Mouse (Mus musculus) Patski (cell line): ENCODE measurements around the gene Adra2b. TPM values are rescaled to one million over a fixed set of nuclear protein-coding genes. Genes with fewer than 3 reads are reported as not detected.

Experiments
- ATAC-seq: fragments of 100-300 bp; one replicate; pipeline ENCODE4 v1.8.0; 2021
- CTCF ChIA-PET: fragments of 350-600 bp; sonication (Branson Sonifier 250); formaldehyde crosslinking; loops from one replicate; lab custom pipeline; 2022; ENCODE audit warnings: inconsistent platforms; lab: Charles Lee
- POLR2A ChIA-PET: fragments of 350-600 bp; sonication (Branson Sonifier 250); formaldehyde crosslinking; loops from one replicate; lab custom pipeline; 2022; ENCODE audit warnings: antibody characterized with exemption, inconsistent platforms; lab: Charles Lee
- DNase-seq: peaks from one replicate; pipeline ENCODE4 v3.0.0-alpha.2; 2011; ENCODE audit warnings: low read depth, low spot score
- H3K27me3 ChIP-seq: fragments of 371-371 bp; one replicate; pipeline ENCODE4 v1.5.1; 2021
- CTCF ChIP-seq: fragments of 100-300 bp; IDR thresholded peaks from one replicate; pipeline ENCODE4 v1.5.1; 2021
- in situ Hi-C: fragments of 300-500 bp; cut with MboI; formaldehyde crosslinking; loops from 3 replicates; pipeline ENCODE4 v1.11.1; 2018; ENCODE audit warnings: low pct_unique_long_range_greater_than_20kb, mixed read lengths
- polyA plus RNA-seq: library from polyadenylated mRNA; unstranded; gene quantifications from one replicate; pipeline ENCODE4 v1.2.3, GENCODE M21; 2021

Gene Adra2b
- polyA plus RNA-seq, 1 experiment from 2014 or later = not detected

DNA sequence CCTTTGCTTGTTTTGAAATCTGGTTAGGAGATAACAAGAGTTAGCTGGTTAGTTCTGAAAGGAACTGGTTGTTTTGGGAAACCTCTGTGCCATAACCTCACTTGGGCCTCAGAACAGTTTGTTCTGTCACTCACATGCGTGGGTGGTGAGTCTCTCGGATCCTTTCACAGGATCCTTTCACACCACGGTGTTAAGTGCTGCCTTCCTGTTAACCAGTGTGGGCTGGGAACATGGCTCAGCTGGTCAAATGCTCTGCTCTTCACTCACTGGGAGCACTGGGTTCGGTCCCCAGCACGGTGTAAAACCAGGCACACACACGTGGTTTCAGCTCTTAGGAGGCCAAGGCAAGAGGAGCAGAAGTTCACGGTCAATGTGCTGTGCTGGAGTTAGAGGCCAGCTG is 38.6 kb upstream of the Adra2b start:
- no peak for ATAC-seq
- in situ Hi-C loops = no loop called here
- CTCF ChIA-PET = interaction anchor here (0.6 to 0.8 kb wide), 2 partner anchors 73 to 1684 kb away, joined by 3 read pairs; no protein-coding TSS in a partner anchor
- no peaks in the 10 kb centered on the region for H3K27me3 ChIP-seq
- POLR2A ChIA-PET = interaction anchor here (0.6 kb wide), 2 partner anchors 8 to 18 kb away, joined by 3 read pairs; no protein-coding TSS in a partner anchor
- no peak for TF ChIP-seq CTCF
- DNase-seq = no peak

DNA sequence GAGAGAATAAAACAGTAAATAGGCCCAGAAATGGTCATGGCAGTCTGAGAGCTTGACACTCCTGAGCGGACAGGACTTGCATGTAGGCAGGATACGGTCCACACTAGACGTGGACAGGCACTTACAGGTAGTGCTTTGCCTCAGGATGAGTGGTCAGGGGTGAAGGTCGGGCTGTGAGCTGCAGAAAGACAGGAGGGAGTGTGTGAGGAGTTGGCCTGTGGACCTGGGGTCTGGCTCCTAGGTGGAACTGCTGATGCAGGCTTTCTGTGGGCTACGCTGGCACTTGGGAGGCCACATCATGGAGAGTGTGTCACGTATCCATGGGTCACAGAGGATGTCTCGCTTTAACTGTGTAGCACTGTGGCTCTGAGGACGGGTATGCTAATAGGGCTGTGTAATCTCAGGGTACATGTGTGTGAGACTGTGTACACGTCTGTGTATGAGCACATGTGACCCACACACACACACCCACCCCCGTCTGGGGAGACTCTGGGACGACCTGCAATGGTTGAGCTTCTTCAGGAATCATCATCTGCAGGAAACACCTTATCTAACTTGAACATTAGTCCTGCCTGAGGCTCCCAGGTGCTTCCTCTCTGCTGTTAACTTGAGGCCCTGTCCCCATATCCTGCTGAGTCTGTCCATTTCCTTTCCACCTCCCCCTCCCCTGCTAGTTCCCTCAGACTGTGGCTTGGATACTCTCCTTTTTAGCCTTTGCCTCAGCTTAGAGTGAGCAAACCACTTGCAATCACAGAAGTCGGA is 34.7 kb upstream of the Adra2b start:
- no peak for TF ChIP-seq CTCF
- no peaks in the 10 kb centered on the region for H3K27me3 ChIP-seq
- in situ Hi-C loops = no loop called here
- POLR2A ChIA-PET = no interaction called here
- CTCF ChIA-PET = interaction anchor here (1.0 kb wide), 1 partner anchor 15 kb away, joined by 3 read pairs; no protein-coding TSS in a partner anchor
- DNase-seq (no peak), ATAC-seq (no peak)

DNA sequence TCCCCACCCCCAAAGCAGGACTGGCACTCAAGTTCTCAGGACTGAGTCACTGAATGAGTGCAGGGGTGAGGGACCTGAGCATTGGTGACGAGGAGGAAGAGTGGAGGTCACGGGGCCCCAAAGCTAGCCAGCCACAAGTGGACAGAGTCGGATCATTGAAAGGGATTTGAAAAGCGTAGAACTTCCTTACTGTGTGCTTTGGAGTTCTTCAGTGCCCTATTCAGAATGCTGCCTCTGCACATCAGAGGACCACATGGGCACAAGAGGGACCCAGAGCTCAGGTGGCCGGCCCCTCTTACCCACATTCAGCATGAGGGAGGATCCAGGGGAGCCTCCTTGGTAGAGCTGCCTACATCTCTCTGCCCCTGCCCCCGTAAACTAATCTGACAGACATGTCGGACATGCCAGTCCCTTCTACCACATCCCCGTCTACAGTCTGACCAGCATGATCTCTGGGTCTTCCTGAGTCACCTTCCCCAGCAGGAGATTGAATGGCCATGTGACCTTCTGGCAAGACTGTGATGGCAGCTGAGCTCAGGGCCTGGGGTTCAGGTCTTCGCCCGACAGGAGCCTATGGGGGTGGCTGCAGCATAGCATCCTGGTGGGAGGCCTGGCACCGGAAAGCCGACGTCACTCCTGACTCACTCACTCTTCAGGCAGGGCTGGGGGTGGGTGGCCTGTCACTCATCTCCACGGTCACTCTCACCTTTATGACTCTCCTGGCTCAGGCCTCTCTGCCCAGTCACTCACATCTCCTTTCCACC is 30.0 kb upstream of the Adra2b start:
- H3K27me3 ChIP-seq = no peaks in the 10 kb centered on the region
- ChIA-PET POLR2A (interaction anchor here (1.0 kb wide), 1 partner anchor 9 kb away, joined by 3 read pairs; no protein-coding TSS in a partner anchor), CTCF (interaction anchor here (1.2 kb wide), 1 partner anchor 29 kb away, joined by 3 read pairs; the partner anchor contains the start of gene Adra2b)
- no peak for ATAC-seq
- in situ Hi-C loops = no loop called here
- peak; percentile 57 for DNase-seq
- TF ChIP-seq CTCF = no peak

DNA sequence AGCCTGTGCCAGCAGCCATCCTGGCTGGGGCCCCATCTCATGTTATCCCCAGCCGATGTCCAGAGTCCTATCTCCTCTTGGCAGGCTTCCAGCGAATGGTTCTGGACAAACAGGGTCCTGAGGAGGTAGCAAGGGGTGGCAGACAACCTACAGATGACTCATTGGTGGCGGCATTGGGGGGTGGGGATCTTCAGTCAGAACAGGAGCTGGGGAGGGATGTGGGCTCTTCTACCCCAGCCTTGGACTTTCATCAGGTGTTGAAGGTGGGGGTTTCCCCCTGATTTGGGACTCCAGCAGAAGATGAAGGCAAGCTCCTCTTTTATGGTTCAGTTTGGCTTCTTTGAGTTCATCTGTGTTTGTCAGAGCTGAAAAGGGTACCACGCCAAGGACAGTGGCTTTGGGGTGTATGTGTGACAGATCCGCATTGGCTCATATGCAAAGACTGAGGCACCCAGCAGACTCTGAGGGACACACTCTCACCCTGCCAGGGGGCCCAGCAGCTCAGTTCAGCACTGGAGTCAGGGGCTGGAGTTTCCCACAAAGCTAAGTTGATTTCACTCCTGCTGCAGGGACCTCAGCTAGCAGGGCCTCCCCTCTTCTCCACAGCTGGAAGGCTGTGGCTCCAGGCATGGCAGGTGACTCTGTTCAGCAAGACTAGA is 28.9 kb upstream of the Adra2b start:
- no peak for TF ChIP-seq CTCF
- POLR2A ChIA-PET = interaction anchor here (0.7 kb wide), 1 partner anchor 27 kb away, joined by 3 read pairs; no protein-coding TSS in a partner anchor
- ATAC-seq (no peak), DNase-seq (no peak)
- H3K27me3 ChIP-seq = no peaks in the 10 kb centered on the region
- CTCF ChIA-PET = no interaction called here
- in situ Hi-C loops = no loop called here

DNA sequence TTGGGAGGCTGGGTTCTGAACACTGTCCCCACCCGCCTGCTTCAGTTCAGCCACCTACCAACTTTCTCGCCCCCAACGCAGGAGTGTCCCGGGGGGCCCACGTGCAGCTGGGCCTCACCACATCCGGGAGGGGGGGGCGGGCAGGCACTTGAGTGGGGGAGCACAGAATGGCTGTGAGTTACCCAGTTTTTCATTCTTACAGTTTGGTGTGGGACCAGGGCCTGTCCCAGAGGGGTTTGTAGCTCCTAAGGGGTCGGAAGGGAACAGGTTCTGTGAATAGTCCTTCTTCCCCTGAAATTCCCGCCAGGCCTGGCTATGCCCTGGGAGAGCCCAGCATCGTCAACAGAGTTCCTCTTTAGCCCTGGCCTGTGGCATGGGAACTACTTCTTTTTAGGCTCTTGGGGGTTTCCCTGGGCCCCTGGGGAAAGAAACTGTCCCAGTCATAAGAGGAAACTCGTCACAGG is 27.9 kb upstream of the Adra2b start:
- DNase-seq = no peak
- in situ Hi-C loops = no loop called here
- H3K27me3 ChIP-seq = no peaks in the 10 kb centered on the region
- ATAC-seq = no peak
- ChIA-PET POLR2A (interaction anchor here (0.9 to 1.6 kb wide), 2 partner anchors 27 to 30 kb away, joined by 3 to 5 read pairs; no protein-coding TSS in a partner anchor), CTCF (interaction anchor here (0.9 kb wide), 1 partner anchor 25 kb away, joined by 3 read pairs; no protein-coding TSS in a partner anchor)
- TF ChIP-seq CTCF = no peak

DNA sequence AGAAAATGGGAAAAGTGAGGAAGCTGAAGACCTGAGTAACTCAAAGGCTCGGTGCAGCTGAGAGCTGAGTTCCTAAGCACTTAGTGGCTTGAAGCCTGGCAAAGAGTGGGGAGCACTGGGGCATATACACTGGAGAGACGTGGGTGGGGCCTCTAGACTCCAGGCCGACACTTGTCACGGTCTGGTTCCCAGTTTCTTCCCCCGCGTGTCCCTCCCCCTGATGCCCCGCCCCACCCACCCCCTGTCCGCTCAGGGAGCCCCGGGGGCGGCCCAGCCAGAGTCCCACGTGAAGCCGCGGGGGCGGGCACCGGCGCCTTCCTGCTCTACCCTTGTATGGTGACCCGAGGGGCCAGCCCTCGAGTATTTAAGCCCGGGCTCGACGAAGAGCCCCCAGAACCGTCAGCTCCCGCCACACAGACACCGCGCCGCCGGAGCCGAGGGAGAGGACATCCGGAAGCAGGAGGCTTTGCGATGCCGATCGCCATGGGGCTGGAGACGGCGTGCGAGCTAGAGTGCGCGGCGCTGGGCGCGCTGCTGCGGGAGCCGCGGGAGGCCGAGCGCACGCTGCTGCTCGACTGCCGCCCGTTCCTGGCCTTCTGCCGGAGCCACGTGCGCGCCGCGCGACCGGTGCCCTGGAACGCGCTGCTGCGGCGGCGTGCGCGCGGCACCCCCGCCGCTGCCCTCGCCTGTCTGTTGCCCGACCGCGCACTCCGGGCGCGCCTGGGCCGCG is 27.1 kb upstream of the Adra2b start, which contains the start of gene Dusp2:
TSS of gene Dusp2 (plus strand) at position 393 of the 730 bp plus-strand sequence.
- in situ Hi-C loops = no loop called here
- ChIA-PET CTCF (interaction anchor here (0.9 to 1.6 kb wide), 3 partner anchors 22 to 84 kb away, joined by 3 to 5 read pairs (median 5); no protein-coding TSS in a partner anchor), POLR2A (interaction anchor here (0.9 to 1.6 kb wide), 4 partner anchors 12 to 31 kb away, joined by 3 to 5 read pairs (median 3); no protein-coding TSS in a partner anchor)
- peak; percentile 73 for DNase-seq
- no peaks in the 10 kb centered on the region for H3K27me3 ChIP-seq
- TF ChIP-seq CTCF = no peak
- peak; percentile 66 for ATAC-seq

DNA sequence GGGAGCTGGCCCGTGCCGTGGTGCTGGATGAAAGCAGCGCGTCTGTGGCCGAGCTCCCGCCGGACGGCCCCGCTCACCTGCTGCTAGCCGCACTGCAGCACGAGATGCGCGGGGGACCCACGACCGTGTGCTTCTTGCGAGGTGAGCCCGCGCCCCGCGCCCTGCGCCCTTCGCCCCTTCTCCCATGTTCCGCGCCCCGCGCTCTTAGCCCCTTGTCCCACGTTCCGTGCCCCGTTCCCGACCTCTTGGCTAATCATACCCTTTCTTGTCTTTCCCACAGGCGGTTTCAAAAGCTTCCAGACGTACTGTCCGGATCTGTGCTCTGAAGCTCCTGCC is 26.5 kb upstream of the Adra2b start:
- no peak for ATAC-seq
- no peaks in the 10 kb centered on the region for H3K27me3 ChIP-seq
- ChIA-PET CTCF (interaction anchor here (1.5 to 1.6 kb wide), 2 partner anchors 22 to 85 kb away, joined by 5 read pairs; no protein-coding TSS in a partner anchor), POLR2A (interaction anchor here (0.9 to 1.6 kb wide), 4 partner anchors 13 to 66 kb away, joined by 3 to 6 read pairs (median 3); partner anchors contain the start of gene Stard7)
- in situ Hi-C loops = no loop called here
- DNase-seq = no peak
- no peak for TF ChIP-seq CTCF

DNA sequence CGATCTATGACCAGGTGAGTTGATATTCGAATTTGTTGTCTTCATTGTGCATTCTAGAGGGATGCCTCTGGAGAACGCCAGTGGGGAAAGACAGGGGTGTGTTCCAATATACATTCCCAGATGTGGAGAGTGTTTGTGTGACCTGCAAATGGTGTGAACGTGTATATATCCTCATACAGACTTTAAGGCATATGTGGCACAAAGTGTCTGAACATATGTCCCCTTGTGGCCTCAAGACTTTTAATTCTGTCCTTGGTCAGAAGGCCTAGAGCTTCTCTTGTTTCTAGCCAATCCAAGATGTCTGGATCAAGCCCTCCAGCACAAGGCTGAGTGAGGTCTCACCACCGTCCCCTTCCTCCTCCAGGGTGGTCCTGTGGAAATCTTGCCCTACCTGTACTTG is 26.1 kb upstream of the Adra2b start:
- no peaks in the 10 kb centered on the region for H3K27me3 ChIP-seq
- TF ChIP-seq CTCF = no peak

DNA sequence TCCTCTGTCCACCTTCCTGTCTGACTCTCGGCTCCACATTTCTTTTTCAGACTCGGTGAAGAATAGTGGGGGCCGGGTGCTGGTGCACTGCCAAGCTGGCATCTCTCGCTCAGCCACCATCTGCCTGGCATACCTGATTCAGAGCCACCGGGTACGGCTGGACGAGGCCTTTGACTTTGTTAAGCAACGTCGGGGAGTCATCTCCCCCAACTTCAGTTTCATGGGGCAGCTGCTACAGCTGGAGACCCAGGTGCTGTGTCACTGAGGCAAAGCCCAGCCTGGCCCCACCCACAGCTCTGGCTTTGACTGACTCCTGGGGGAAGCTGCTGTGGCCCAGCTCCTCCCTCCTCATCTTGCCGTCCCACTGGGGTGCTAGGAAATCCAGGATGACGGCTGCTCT is 25.5 kb upstream of the Adra2b start:
- ATAC-seq (no peak), DNase-seq (no peak)
- POLR2A ChIA-PET = interaction anchor here (0.9 to 1.2 kb wide), 2 partner anchors 23 to 67 kb away, joined by 4 to 6 read pairs; partner anchors contain the start of gene Stard7
- no peaks in the 10 kb centered on the region for H3K27me3 ChIP-seq
- CTCF ChIA-PET = interaction anchor here (1.5 to 1.6 kb wide), 2 partner anchors 23 to 86 kb away, joined by 5 read pairs; no protein-coding TSS in a partner anchor
- in situ Hi-C loops = no loop called here
- TF ChIP-seq CTCF = no peak

More for the DNA sequence above, 26.1 kb upstream of the Adra2b start:
- POLR2A ChIA-PET = interaction anchor here (0.9 to 1.6 kb wide), 3 partner anchors 17 to 67 kb away, joined by 3 to 6 read pairs (median 3); partner anchors contain the start of gene Stard7
- no peak for DNase-seq
- ATAC-seq = no peak
- in situ Hi-C loops = no loop called here
- CTCF ChIA-PET = interaction anchor here (1.5 to 1.6 kb wide), 2 partner anchors 23 to 85 kb away, joined by 5 read pairs; no protein-coding TSS in a partner anchor
